Mouse (Mus musculus): ENCODE results near the gene Gadl1.
"Not testable (repeated sequence)": the region's sequence is repeated elsewhere in the genome, so short reads cannot be mapped to it uniquely, and the experiment has no call there.

Gadl1 gene

DNA sequence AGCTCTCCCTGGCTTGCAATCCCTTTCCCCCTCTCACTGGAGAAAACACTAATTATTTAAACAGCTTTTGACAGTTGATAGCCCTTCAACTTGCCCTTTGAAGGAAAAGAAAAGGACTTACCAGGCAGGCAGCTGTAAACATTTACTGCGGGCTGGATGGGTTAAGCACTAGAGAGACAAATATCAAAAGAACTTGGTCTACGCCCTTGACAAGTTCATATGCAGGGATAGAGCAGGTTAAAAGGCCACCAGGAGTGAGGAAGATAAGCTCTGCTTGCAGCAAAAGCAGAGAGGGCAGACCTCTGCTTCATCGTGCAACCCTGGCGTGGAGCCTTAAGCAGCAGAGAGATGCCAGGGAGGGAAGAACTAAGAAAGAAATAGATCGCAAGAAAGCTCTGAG, 123.5 kb downstream of the Gadl1 start:
- DNase-seq: no peak

DNA sequence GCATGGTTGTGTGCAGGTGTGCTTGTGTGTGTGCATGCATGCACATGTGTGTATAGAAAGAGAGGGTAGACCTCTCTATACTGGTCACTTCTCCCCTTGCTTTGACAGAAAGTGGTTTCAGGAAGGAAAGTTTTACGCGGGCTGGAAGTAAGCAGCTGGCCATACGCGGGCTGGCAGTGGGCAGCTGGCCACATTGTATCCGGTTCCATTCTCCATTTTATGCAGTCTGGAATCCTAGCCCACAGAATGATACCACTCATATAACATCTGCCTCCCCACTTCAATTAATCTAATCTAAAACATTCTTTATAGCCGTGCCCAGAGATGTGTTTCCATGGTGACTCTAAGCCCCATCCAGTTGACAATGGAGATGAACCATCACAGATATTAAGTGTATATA, 129.0 kb downstream of the Gadl1 start:
- DNase-seq: no peak

GRCm38 (mm10) chr9:116039981-116040380, 130.7 kb downstream of the Gadl1 start:
- DNase-seq: no peak

- DNase-seq: not testable (repeated sequence)
Observed at GRCm38 (mm10) chr9:116040852-116041251, 131.6 kb downstream of the Gadl1 start.

- DNase-seq: no peak
Observed at GRCm38 (mm10) chr9:116041369-116041768, 132.1 kb downstream of the Gadl1 start.

DNA sequence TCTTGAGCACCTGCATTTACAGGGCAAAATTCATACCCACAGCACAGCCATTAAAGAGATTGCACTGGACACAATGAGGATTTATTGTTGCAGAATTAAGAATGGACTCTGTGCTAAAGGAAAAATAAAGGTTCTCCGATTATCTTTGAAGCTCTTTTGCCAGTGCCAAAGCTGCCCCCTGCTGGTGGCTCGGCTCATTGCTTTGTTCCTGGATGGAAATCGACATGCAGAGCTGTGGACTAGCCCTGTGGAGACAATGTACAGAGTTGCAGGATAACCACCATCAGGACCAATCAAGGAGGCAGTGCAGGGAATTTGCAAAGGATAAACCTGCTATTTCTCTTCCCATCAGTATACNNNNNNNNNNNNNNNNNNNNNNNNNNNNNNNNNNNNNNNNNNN, 132.5 kb downstream of the Gadl1 start:
- DNase-seq: peak; percentile 25 to 80

DNA sequence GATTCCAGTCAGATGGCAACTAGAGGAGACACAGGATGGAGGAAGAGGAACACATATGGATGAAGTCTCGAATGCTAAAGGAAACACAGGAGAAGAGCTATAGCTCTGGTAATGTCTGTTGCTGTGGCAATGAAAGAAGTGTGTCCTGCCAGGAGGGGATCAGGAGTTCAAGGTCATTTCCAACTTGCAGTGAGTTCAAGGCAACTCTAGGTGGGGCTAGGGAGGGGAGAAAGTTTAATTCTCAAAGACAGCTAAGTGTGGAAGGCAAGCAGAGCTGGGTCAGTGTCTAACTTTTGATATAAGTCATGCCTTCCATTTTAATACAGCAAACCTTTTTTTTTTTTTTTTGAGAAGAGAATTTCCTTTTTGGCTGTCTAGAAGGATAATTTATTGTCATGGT, 140.7 kb downstream of the Gadl1 start:
- DNase-seq: no peak

GRCm38 (mm10) chr9:116053976-116054375, 144.7 kb downstream of the Gadl1 start:
- no peak for DNase-seq

GRCm38 (mm10) chr9:116058475-116058874, 149.2 kb downstream of the Gadl1 start:
- no peak for DNase-seq

GRCm38 (mm10) chr9:116059156-116059555, 149.9 kb downstream of the Gadl1 start:
- no peak for DNase-seq

DNA sequence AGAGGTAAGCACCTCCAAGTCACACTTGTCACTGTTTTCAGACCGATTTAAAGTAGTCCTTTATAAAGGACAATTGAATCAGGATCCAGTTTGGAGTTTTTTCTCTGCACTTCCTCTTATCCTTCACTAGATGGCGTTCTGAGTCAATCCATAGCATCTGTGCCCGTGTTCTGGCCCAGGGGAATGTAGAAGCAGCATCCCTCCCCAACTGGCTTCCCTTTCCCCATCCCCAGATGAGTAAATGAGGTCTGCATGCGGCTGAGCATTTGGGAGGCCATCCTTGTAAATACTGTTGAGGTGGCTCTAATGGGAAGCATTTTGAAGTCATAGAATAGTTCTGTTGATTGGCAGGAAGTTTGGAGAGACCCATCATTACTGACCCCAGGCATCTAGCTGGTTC, 151.4 kb downstream of the Gadl1 start:
- peak in 1 of 2 experiments; percentile 7 for DNase-seq

DNA sequence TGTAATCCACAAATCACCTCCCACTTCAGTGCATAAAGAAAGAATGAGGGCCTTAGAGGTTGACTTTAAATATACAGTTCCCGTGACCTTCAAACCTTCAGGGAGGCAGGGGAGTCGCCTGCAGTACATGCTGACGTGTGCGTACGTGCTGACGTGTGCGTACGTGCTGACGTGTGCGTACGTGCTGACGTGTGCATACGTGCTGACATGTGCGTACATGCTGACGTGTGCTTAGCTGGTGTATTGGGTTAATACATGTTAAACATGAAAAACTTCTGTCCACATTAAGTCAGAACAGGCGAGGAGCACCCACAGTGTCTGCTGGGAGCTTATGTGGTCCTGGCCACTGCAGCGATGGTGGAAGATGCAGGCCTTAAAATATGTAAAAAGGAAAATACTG, 155.5 kb downstream of the Gadl1 start:
- no peak for DNase-seq

DNA sequence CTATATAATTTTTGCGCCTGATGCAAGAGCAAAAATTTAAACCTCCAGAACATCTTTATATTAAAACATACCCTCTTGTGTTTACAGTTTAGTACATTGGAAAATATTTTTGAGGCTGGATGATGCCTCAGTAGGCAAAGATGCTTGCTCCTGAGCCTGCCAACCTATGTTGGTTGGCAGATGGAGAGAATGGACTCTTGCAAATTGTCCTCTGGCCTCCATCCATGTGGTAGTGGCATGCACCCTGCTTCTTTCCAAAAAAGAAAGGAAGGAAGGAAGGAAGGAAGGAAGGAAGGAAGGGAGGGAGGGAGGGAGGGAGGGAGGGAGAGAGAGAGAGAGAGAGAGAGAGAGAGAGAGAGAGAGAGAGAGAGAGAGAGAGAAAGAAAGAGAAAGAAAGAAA, 162.3 kb downstream of the Gadl1 start:
- DNase-seq: not testable (repeated sequence)

GRCm38 (mm10) chr9:116076163-116076562, 166.9 kb downstream of the Gadl1 start:
- no peak for DNase-seq

GRCm38 (mm10) chr9:116076946-116077345, 167.7 kb downstream of the Gadl1 start:
- DNase-seq: no peak

- no peak for DNase-seq
Observed at GRCm38 (mm10) chr9:116077419-116077818, 168.2 kb downstream of the Gadl1 start.

GRCm38 (mm10) chr9:116081781-116082180, 172.5 kb downstream of the Gadl1 start:
- no peak for DNase-seq

DNA sequence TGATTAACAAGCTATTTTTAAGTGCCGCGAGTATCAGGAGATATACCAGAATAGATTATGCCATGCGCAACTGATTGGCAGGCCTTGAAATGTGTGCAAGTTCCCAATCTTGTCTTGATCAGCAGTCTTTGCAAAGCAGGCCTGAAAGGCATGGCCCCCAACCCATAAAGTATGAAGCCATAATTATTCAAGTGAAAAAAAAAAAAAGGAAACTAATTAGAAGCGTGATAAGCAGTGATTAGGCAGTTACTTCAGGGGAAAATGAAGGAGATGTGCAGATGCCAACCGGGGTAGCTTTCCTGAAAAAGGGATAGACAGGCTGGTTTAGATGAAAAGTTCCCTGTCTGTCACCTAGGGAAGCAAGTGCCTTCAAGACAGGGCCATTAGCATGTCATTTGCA, 174.0 kb downstream of the Gadl1 start:
- DNase-seq: no peak

DNA sequence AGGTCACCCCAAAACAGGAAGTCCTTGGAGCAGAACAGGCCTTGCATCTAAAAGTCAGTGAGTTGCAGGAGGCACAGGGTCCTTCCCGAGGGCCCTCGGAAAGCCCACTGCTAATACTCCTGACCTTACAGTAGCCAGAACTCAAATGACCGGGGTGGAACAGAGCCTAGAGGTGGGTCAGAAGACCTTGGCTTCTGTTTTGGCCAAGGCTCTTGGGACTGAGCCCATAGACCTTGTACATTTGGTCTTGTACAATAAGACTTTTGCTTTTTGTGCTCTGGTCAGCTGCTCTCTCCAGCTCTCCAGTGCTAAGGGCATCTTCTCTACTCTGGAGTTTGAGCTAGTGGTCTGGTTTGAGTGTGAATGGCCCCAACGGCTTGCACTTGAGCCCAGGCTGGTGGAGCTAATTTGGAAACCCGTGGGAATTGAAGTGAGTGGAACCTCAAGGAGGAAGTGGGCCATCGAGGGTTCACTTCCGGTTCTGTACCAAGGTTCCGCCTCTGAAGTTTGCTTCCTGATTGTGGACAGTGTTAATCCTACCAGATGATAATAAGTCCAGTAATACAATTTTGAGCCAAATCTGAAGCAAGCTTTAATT, 174.6 kb downstream of the Gadl1 start:
- DNase-seq: peak; percentile 16 to 38

- no peak for DNase-seq
Observed at GRCm38 (mm10) chr9:116084324-116084931, 175.2 kb downstream of the Gadl1 start.

- DNase-seq: no peak
Observed at GRCm38 (mm10) chr9:116085999-116086398, 176.7 kb downstream of the Gadl1 start.

DNA sequence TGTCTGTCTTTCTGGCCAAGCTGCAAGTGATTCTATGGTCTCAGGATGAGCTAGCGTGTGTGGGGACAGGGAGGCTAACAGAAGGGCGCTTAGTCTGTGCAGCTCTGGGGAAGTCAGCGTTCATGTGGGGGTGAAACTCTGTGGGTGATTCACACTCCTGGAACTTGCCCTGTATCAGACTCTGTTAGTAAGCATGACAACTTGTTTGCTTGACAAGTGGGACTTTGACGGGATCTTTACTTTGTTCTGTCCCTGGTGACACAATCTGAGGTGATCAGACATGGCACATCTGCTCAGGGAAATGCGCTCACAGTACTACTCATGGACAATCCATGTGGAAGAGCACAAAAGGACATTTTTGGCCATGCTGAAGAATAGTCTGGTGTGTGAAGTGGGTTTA, 178.0 kb downstream of the Gadl1 start:
- no peak for DNase-seq

GRCm38 (mm10) chr9:116087880-116088279, 178.6 kb downstream of the Gadl1 start:
- peak; percentile 41 to 75 for DNase-seq

DNA sequence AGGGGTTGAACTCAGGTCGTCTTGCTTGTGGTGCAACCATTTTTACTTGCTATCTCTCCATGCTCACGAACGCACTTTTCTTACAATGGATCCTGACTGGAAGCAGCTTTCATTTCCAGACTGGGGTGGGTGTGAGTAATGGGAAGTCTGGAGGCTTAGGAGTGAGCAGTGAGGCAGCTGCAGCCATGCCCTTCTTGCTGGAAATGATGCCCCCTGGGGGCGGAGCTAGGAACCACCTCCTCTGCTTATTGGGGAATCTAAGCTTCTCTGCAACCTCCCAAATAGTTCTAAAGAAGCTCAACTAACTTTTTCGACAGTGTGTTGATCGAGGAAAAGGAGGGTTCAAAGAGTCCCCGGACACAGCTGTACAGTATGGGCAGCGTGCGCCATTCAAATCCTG, 179.7 kb downstream of the Gadl1 start:
- no peak for DNase-seq

GRCm38 (mm10) chr9:116090296-116090695, 181.0 kb downstream of the Gadl1 start:
- peak; percentile 41 to 73 for DNase-seq

Data from kidney, adult 8-10 months (tissue).